Comparison of ENCODE assay signal across 11 mouse cellular contexts in the genomic region with DNA sequence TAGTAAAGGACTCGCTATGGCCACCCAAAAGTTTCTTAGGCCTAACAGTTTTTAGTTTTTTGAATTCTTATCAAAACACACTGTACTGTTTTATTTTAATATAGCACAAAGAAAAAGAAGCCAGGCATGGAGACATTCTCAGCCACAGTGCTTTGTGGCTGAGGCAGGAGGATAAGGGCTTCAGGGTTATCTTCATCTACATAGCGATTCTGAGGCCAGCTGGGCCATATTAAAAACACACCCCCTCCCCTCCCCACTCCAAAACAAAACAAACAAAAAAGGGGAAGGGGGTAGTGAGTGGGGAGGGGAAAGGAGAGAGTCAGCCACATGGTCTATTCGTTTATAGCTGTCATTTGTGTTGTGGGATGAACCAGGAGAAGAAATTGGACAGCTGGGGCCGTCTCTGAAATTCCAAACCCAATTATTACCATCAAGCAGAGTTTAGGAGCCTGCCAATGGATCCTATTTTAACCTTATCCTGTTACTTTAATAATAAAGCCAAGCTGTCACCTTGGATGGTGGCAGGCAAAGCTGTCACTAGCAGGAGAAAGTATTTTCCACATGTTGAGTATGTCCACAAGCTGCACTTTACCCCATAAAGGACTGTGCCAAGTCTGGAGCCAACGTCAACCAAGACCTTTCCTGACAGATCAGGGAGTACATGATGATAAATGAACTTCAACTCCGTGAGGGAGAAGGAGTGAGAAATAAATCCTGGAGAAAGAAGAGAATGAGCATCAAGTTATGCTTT. TPM values are rescaled to one million over a fixed set of nuclear protein-coding genes. Genes with fewer than 3 reads are reported as not detected.
DNase-seq lines count a peak whose midpoint lies in the region; ATAC-seq and TF ChIP-seq lines count a peak whose summit lies in the region.
"Had no signal": no experiment of that assay in that cellular context is flagged by ENCODE, and none has a peak within 500 bp of the region (broad histone marks: within the 10 kb centered on the region; RNA-seq: fewer than 3 reads in every experiment).

No protein-coding gene starts in this region.

- no peak overlapping the region for H3K4me2 ChIP-seq in kidney, postnatal 0 days (ENCODE audit: low read length)
- no peak overlapping the region for H3K4me2 ChIP-seq in lung, postnatal 0 days (replicated peaks; ENCODE audit: low read depth, low read length)
- no peak overlapping the region for H3K4me2 ChIP-seq in midbrain, embryonic 11.5 days
- H3K4me2 ChIP-seq: forebrain, embryonic 12.5 days; heart, embryonic 13.5 days; neural tube, embryonic 12.5 days had no signal

- peak overlapping the region; percentile 78 for H3K27ac ChIP-seq in gastrocnemius, adult 2 months
- no peak overlapping the region for H3K27ac ChIP-seq in kidney, postnatal 0 days
- H3K27ac ChIP-seq in lung, postnatal 0 days (ENCODE audit: low read length): no peak overlapping the region
- H3K27ac ChIP-seq in midbrain, embryonic 11.5 days (ENCODE audit: low read depth, low read length): no peak overlapping the region
- H3K27ac ChIP-seq: forebrain, embryonic 12.5 days; heart, embryonic 13.5 days; neural tube, embryonic 12.5 days had no signal

- no peak for ATAC-seq in kidney, postnatal 0 days (replicated peaks; ENCODE audit: low FRiP score, low read depth)
- peak; percentile 70 for ATAC-seq in lung, postnatal 0 days
- no peak for ATAC-seq in midbrain, embryonic 11.5 days (ENCODE audit: low FRiP score)

- peak; percentile 34 for DNase-seq in gastrocnemius, adult 2 months
- no peak for DNase-seq in gastrocnemius, postnatal 36 days
- peak; percentile 14 for DNase-seq in brain, embryonic 14.5 days (ENCODE audit: low read depth)
- DNase-seq in kidney, postnatal 0 days (ENCODE audit: low spot score): peak; percentile 16
- peak; percentile 76 for DNase-seq in lung, postnatal 0 days (ENCODE audit: low spot score)
- DNase-seq in B cell, adult 2 months: no peak
- DNase-seq in spleen, adult 18-20 months: no peak
- DNase-seq in midbrain, embryonic 11.5 days (ENCODE audit: low spot score, missing footprints): no peak

- no peaks in the 10 kb centered on the region for H3K27me3 ChIP-seq in kidney, postnatal 0 days (ENCODE audit: insufficient read depth, low read length)
- H3K27me3 ChIP-seq in lung, postnatal 0 days (replicated peaks; ENCODE audit: insufficient read depth, low read length): no peaks in the 10 kb centered on the region
- no peaks in the 10 kb centered on the region for H3K27me3 ChIP-seq in midbrain, embryonic 11.5 days (ENCODE audit: control insufficient read depth, insufficient read depth, low read length)
- H3K27me3 ChIP-seq: forebrain, embryonic 12.5 days; heart, embryonic 13.5 days; neural tube, embryonic 12.5 days had no signal

- H3K9ac ChIP-seq in kidney, postnatal 0 days (ENCODE audit: low read depth, low read length): no peak overlapping the region
- H3K9ac ChIP-seq in lung, postnatal 0 days (replicated peaks; ENCODE audit: low read depth): no peak overlapping the region
- no peak overlapping the region for H3K9ac ChIP-seq in midbrain, embryonic 11.5 days (ENCODE audit: low read length)
- H3K9ac ChIP-seq: forebrain, embryonic 12.5 days; heart, embryonic 13.5 days; neural tube, embryonic 12.5 days had no signal

- no peaks in the 10 kb centered on the region for H3K9me3 ChIP-seq in kidney, postnatal 0 days (replicated peaks; ENCODE audit: low read length)
- no peaks in the 10 kb centered on the region for H3K9me3 ChIP-seq in lung, postnatal 0 days (ENCODE audit: low read length)
- no peaks in the 10 kb centered on the region for H3K9me3 ChIP-seq in midbrain, embryonic 11.5 days (ENCODE audit: control insufficient read depth, low read length)
- H3K9me3 ChIP-seq: forebrain, embryonic 12.5 days; heart, embryonic 13.5 days; neural tube, embryonic 12.5 days had no signal

- no peaks in the 10 kb centered on the region for H3K4me1 ChIP-seq in kidney, postnatal 0 days (replicated peaks; ENCODE audit: insufficient read depth, low read length)
- no peaks in the 10 kb centered on the region; the same call in 1 of the 2 replicates for H3K4me1 ChIP-seq in lung, postnatal 0 days (ENCODE audit: insufficient read depth, low read depth, low read length)
- H3K4me1 ChIP-seq in midbrain, embryonic 11.5 days (ENCODE audit: control insufficient read depth, insufficient read depth, low read length): no peaks in the 10 kb centered on the region
- H3K4me1 ChIP-seq: forebrain, embryonic 12.5 days; neural tube, embryonic 12.5 days had no signal

- intact Hi-C loops in gastrocnemius, adult 2 months (cut with DNase I): no loop called here
- intact Hi-C loops in gastrocnemius, postnatal 36 days (cut with DNase I): no loop called here

- WGBS in kidney, postnatal 0 days: 31% methylated on average over 6 of the region's 6 CpGs
- WGBS in lung, postnatal 0 days: 58% methylated on average over 6 of the region's 6 CpGs
- 83% methylated on average over 6 of the region's 6 CpGs for WGBS in midbrain, embryonic 11.5 days

- TF ChIP-seq EP300 in lung, postnatal 0 days (IDR thresholded peaks at IDR 0.05): no peak

- no peak overlapping the region for H3K4me3 ChIP-seq in gastrocnemius, adult 2 months
- H3K4me3 ChIP-seq in kidney, postnatal 0 days (replicated peaks; ENCODE audit: low read depth, low read length): no peak overlapping the region
- no peak overlapping the region for H3K4me3 ChIP-seq in lung, postnatal 0 days (ENCODE audit: low read depth, low read length)
- H3K4me3 ChIP-seq in midbrain, embryonic 11.5 days (ENCODE audit: low read depth, low read length): no peak overlapping the region
- H3K4me3 ChIP-seq: forebrain, embryonic 12.5 days; heart, embryonic 13.5 days; neural tube, embryonic 12.5 days had no signal

- no peak for TF ChIP-seq CTCF in gastrocnemius, adult 2 months (IDR thresholded peaks at IDR 0.05)
- TF ChIP-seq CTCF in brain, embryonic 14.5 days (IDR thresholded peaks at IDR 0.05; ENCODE audit: borderline replicate concordance, extremely low read depth, insufficient read depth, insufficient read length): no peak
- no peak for TF ChIP-seq CTCF in kidney, postnatal 0 days (IDR thresholded peaks at IDR 0.05; ENCODE audit: low read depth)
- no peak for TF ChIP-seq CTCF in lung, postnatal 0 days (IDR thresholded peaks at IDR 0.05)

- no peak for TF ChIP-seq POLR2A in brain, embryonic 14.5 days (IDR thresholded peaks at IDR 0.05; ENCODE audit: borderline replicate concordance, extremely low read depth, insufficient read depth, insufficient read length, poor library complexity, severe bottlenecking)

- no peaks in the 10 kb centered on the region for H3K36me3 ChIP-seq in kidney, postnatal 0 days (ENCODE audit: insufficient read depth, low read length)
- peaks cover 4% of the 10 kb centered on the region; the same call in 1 of the 2 replicates for H3K36me3 ChIP-seq in lung, postnatal 0 days (ENCODE audit: insufficient read depth, low read length)
- no peaks in the 10 kb centered on the region for H3K36me3 ChIP-seq in midbrain, embryonic 11.5 days (ENCODE audit: control insufficient read depth, insufficient read depth, low read length)

RNA-seq across cellular contexts. Expression of a gene that starts 20.9 kb away (rescaled TPM):
- total RNA-seq in gastrocnemius, adult 2 months (2021): 1 to 10 TPM; 8.8 TPM
- total RNA-seq in gastrocnemius, postnatal 36 days (2021): 1 to 10 TPM; 6.1 to 8.2 TPM
- 25.7 and 29.6 TPM in 2 replicates for polyA plus RNA-seq in brain, embryonic 14.5 days (2012; rRNA removed)
- 19.9 and 21.0 TPM in 2 replicates for polyA plus RNA-seq in kidney, postnatal 0 days (2015; fragmentation: Nextera tagmentation; extraction: Ambion mirVana)
- 14.4 and 14.6 TPM in 2 replicates for polyA plus RNA-seq in lung, postnatal 0 days (2015; fragmentation: Nextera tagmentation; extraction: Ambion mirVana)
- 33.2 and 36.2 TPM in 2 replicates for polyA plus RNA-seq in midbrain, embryonic 11.5 days (2014; fragmentation: Nextera tagmentation; extraction: Ambion mirVana)

RNA-seq across cellular contexts. Expression of a gene that starts 21.0 kb away (rescaled TPM):
- 10 to 100 TPM; 73.7 to 94.3 TPM for total RNA-seq in gastrocnemius, adult 2 months (2021)
- 10 to 100 TPM; 72.8 to 73.3 TPM for total RNA-seq in gastrocnemius, postnatal 36 days (2021)
- polyA plus RNA-seq in brain, embryonic 14.5 days (2012; rRNA removed): 20.1 and 50.7 TPM in 2 replicates
- 137 and 157 TPM in 2 replicates for polyA plus RNA-seq in kidney, postnatal 0 days (2015; fragmentation: Nextera tagmentation; extraction: Ambion mirVana)
- 124 and 130 TPM in 2 replicates for polyA plus RNA-seq in lung, postnatal 0 days (2015; fragmentation: Nextera tagmentation; extraction: Ambion mirVana)
- 176 and 184 TPM in 2 replicates for polyA plus RNA-seq in midbrain, embryonic 11.5 days (2014; fragmentation: Nextera tagmentation; extraction: Ambion mirVana)

RNA-seq across cellular contexts. Expression of a gene that starts 44.9 kb away (rescaled TPM):
- 1 to 10 TPM; 3.6 to 4.1 TPM for total RNA-seq in gastrocnemius, adult 2 months (2021)
- total RNA-seq in gastrocnemius, postnatal 36 days (2021): 1 to 10 TPM; 3.7 to 3.9 TPM
- 7.0 and 9.1 TPM in 2 replicates for polyA plus RNA-seq in brain, embryonic 14.5 days (2012; rRNA removed)
- 13.5 and 15.5 TPM in 2 replicates for polyA plus RNA-seq in kidney, postnatal 0 days (2015; fragmentation: Nextera tagmentation; extraction: Ambion mirVana)
- polyA plus RNA-seq in lung, postnatal 0 days (2015; fragmentation: Nextera tagmentation; extraction: Ambion mirVana): 17.5 and 20.7 TPM in 2 replicates
- polyA plus RNA-seq in midbrain, embryonic 11.5 days (2014; fragmentation: Nextera tagmentation; extraction: Ambion mirVana): 34.3 and 37.7 TPM in 2 replicates

Comparison
In these comparisons a context has a peak if more than half of its experiments do, and no peak if none do; other contexts are left out.
1. DNase-seq: peak in gastrocnemius, adult 2 months (single experiment), brain, embryonic 14.5 days (single experiment), kidney, postnatal 0 days (single experiment) and lung, postnatal 0 days (single experiment); none in gastrocnemius, postnatal 36 days (0 of 2), B cell, adult 2 months (0 of 2), spleen, adult 18-20 months (0 of 2) and midbrain, embryonic 11.5 days (single experiment).